Mouse (Mus musculus) fat pad, adult 2 months (tissue): Measurements from ENCODE around the gene Col24a1.

Experiments used
- DNase-seq: peaks from one replicate; pipeline ENCODE4 v3.0.0-alpha.2; 2011; ENCODE audit warnings: low read depth, low spot score; ENCODE audit errors: extremely low read depth

The Col24a1 gene

DNA sequence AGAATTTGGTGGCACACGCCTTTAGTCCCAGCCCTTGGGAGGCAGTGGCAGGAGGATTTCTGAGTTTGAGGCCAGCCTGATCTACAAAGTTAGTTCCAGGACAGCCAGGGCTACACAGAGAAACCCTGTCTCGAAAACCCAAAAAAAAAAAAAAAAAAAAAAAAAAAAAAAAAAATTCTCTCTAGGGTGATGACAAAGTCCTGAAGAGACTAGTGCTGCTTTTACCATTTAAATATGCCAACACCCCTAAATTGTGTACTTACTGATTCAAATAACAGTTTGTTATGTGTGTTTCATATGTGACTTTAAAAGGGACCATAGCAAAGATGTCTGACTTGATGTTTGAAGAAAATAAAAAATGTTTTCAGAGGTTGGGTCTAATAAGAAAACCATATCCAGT, 262.1 kb downstream of the Col24a1 start:
- no peak for DNase-seq

DNA sequence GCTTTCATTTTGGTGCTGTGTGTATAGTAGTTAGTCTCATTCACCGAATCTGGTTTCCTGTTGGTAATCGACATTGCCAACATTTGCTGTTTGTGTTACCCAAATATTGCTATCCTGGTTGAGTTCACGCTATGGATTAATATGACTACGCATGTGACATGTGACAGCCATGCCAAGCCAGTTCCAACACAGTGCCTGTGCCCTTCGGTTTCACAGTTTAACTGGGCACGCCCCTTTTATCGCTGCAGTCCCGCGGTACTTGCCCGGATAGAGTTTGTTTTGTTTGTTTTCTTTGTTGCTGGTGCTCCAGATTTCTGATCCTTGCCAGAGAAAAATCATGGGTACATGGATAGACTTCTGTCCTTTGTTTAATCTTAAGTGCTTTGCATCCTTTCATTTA, 263.9 kb downstream of the Col24a1 start:
- no peak for DNase-seq

GRCm38 (mm10) chr3:145559675-145560074, 267.4 kb downstream of the Col24a1 start:
- DNase-seq, result no peak

GRCm38 (mm10) chr3:145560117-145560516, 267.8 kb downstream of the Col24a1 start:
- DNase-seq, result peak; percentile 59

DNA sequence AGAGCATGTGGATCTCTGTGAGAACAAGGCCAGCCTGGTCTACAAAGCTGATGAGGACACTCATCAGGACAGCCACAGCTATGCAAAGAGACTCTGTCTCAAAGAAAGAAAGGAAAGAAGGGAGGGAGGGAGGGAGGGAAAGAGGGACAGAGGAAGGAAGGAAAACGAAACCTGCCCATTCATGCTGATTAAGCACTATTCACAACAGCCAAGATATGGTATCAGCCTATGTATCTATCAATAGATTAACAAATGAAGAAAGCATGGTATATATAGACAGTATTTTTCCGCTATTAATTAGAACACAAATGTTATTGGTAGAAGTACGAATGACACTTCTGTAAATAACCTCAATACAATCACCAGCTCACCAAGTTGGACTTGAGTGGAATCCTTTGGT, 282.2 kb downstream of the Col24a1 start:
- DNase-seq, result no peak

- no peak for DNase-seq
Measured at GRCm38 (mm10) chr3:145575340-145575739, 283.1 kb downstream of the Col24a1 start.

GRCm38 (mm10) chr3:145575743-145576481, 283.6 kb downstream of the Col24a1 start, which contains the start of gene Znhit6:
Gene Znhit6, plus strand, starts transcription at chr3:145576205.
- DNase-seq, result peak; percentile 37

DNA sequence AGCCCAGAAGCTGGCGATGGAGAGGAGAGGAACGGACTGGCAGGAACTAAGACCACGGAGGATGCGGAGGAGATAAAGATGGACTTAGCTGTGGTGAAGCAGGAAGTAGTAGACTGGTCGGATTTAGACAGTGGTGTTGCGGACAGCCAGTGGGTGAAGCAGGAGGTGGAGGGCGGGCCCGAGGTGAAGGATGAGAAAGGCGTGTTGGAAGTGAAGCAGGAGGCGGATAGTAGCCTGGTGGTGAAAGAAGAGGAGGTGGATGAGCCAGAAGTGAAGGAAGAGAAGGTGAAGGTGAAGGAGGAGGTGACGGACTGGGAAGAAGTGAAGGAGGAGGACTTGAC, 284.2 kb downstream of the Col24a1 start:
- no peak for DNase-seq

DNA sequence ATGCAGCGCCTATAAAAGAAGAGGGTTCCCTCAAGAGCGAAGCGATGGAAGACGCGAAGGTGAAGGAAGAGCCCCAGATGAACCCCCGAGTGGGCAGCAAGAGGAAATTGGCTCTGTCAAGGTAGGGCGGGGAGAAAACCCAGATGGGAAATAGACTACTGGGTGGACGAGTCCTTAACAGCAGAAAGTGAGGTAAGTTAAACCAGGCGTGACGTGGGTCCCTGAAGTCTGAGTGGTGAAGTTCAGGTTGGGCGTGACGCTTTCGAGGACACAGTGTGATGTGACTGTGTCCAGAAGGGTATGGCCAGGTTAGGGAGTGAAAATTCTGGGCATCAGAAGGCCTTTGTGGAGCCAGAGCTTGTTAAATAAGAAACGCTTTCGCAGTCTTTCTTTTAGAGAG, 284.6 kb downstream of the Col24a1 start:
- DNase-seq, result no peak

- DNase-seq, result no peak
Measured at GRCm38 (mm10) chr3:145583043-145583442, 290.8 kb downstream of the Col24a1 start.

DNA sequence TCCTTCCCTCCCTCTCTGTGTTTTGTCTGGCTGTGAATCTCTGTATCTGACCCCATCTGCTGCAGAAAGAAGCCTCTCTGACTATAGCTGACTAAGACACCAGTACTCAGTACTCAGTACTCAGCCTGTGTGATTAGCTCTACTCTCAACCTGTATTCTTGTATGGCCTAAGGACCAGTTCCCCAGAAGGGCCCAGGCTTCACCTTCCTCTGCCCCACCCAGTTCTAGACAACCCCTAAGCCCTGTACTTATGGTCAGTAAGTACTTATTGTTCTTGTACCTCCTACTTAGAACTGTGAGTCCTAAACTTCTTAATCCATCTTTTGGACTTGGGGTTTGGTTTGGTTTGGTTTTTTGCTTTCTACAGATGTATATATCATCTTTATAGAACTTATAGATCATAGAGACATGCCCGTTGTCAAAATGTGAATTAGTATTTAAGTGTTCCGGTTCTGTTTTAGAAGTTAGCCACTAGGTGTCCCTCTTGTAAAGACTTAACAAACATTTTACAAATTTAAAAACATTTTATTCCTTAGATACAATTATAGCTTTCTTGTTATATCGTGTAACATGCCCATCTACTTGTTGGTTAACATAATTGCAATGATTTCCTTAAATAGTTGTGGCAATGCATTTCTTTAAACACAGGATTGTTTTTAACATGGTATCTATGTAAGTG, 291.4 kb downstream of the Col24a1 start:
- DNase-seq, result no peak

DNA sequence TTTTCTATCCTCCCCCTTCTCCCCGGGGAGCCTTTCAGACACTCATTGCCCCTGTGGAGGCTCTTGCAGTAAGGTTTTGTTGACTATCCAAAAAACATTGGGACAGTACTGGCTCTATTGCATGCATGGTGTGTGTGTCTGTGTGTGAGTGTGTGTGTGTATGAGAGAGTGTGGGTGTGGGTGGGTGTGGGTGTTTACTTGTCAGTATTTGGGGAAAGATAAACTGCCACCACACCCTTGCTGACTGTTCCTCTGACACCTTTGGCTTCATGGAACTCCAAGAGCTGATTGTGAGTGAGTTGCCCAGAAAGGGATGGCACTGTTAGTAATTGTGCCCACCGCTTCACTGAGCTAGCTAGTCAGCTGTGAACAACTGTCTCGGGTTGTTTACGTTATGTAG, 298.3 kb downstream of the Col24a1 start:
- DNase-seq, result no peak

GRCm38 (mm10) chr3:145591841-145592542, 299.7 kb downstream of the Col24a1 start:
- no peak for DNase-seq

- DNase-seq, result no peak
Measured at GRCm38 (mm10) chr3:145595354-145595753, 303.1 kb downstream of the Col24a1 start.

DNA sequence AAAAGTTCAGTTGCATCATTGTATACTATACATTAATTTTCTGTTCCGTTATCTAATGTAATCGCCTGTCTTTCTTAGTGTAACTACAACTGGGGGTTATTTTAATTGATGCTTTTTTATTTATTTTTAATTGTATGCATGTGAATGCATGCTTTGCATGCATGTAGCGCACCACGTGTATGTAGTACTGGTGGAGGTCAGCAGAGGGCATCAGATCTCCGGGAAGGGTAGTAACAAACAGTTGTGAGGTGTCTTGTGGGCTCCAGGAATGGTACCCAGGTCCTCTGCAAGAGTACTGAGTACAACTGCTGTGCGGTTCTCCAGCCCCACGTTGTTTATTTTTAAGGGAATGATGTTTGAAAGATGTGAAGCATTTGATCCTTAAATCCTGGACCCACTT, 306.8 kb downstream of the Col24a1 start:
- DNase-seq, result no peak

- DNase-seq, result no peak
Measured at GRCm38 (mm10) chr3:145600801-145601200, 308.5 kb downstream of the Col24a1 start.

GRCm38 (mm10) chr3:145601345-145601744, 309.1 kb downstream of the Col24a1 start:
- DNase-seq, result no peak
